Mouse (Mus musculus) urinary bladder, adult 2 months (tissue): ENCODE measurements around the gene Ptpn21. TPM values are rescaled to one million over a fixed set of nuclear protein-coding genes. Genes with fewer than 3 reads are reported as not detected.

Source experiments
- DNase-seq: peaks from one replicate; pipeline ENCODE4 v3.0.0; 2022; ENCODE audit warnings: low spot score
- polyA plus RNA-seq: library from polyadenylated mRNA; depleted of rRNA; stranded (reverse); fragments of >200 nt; gene quantifications from 2 replicates; pipeline ENCODE4 v1.2.3, GENCODE M21; 2012; rRNA removed

The Ptpn21 gene
- polyA plus RNA-seq, result 22.1 and 25.3 TPM in 2 replicates

- peak; percentile 70 for DNase-seq
Observed at GRCm38 (mm10) chr12:98736951-98737800, at the start of gene Ptpn21. Ptpn21 (minus strand) TSS chr12:98737405.

- no peak for DNase-seq
Observed at GRCm38 (mm10) chr12:98784251-98784650, 47.0 kb upstream of the Ptpn21 start.

- no peak for DNase-seq
Observed at GRCm38 (mm10) chr12:98779148-98779547, 41.9 kb upstream of the Ptpn21 start.

- DNase-seq, result no peak
Observed at GRCm38 (mm10) chr12:98777509-98777908, 40.3 kb upstream of the Ptpn21 start.

- DNase-seq, result no peak
Observed at GRCm38 (mm10) chr12:98766241-98766640, 29.0 kb upstream of the Ptpn21 start.

GRCm38 (mm10) chr12:98759700-98760099, 22.5 kb upstream of the Ptpn21 start:
- DNase-seq, result no peak

- DNase-seq, result no peak
Observed at GRCm38 (mm10) chr12:98757636-98758035, 20.4 kb upstream of the Ptpn21 start.

GRCm38 (mm10) chr12:98747380-98747753, 10.2 kb upstream of the Ptpn21 start:
- DNase-seq, result no peak

- peak; percentile 90 for DNase-seq
Observed at GRCm38 (mm10) chr12:98746746-98747379, 9.7 kb upstream of the Ptpn21 start, which contains the start of gene Zc3h14. Zc3h14 (plus strand) TSS chr12:98746964.

- no peak for DNase-seq
Observed at GRCm38 (mm10) chr12:98746131-98746530, 8.9 kb upstream of the Ptpn21 start.

- no peak for DNase-seq
Observed at GRCm38 (mm10) chr12:98745626-98746025, 8.4 kb upstream of the Ptpn21 start.

- DNase-seq, result no peak
Observed at GRCm38 (mm10) chr12:98741011-98741501, 3.9 kb upstream of the Ptpn21 start.

GRCm38 (mm10) chr12:98737801-98738350, 671 bp upstream of the Ptpn21 start:
- DNase-seq, result no peak

- no peak for DNase-seq
Observed at GRCm38 (mm10) chr12:98734880-98735801, 2.1 kb downstream of the Ptpn21 start.

- peak; percentile 74 for DNase-seq
Observed at GRCm38 (mm10) chr12:98734246-98734879, 2.8 kb downstream of the Ptpn21 start.

GRCm38 (mm10) chr12:98733776-98734175, 3.4 kb downstream of the Ptpn21 start:
- no peak for DNase-seq

- no peak for DNase-seq
Observed at GRCm38 (mm10) chr12:98733165-98733564, 4.0 kb downstream of the Ptpn21 start.

GRCm38 (mm10) chr12:98730682-98731081, 6.5 kb downstream of the Ptpn21 start:
- no peak for DNase-seq

GRCm38 (mm10) chr12:98727186-98727585, 10.0 kb downstream of the Ptpn21 start:
- no peak for DNase-seq

- DNase-seq, result no peak
Observed at GRCm38 (mm10) chr12:98726078-98726477, 11.1 kb downstream of the Ptpn21 start.

- no peak for DNase-seq
Observed at GRCm38 (mm10) chr12:98724976-98725375, 12.2 kb downstream of the Ptpn21 start.
